ENCODE assay signal across 9 mouse cellular contexts in the genomic region with DNA sequence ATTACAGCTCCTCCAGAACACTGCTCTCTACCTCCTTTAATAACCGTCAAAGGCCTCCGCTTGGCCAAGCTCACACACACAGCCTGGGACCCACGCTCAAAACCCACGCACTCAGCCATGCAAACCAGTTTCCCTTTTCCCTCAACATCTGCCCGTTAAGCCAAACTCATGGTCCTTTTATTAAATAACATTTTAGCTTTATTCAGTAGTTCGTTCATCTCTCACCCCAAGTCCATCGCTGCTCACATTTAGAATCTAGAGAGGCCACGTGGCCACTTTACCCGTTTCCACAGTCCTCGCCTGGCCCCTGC. TPM values are rescaled to one million over a fixed set of nuclear protein-coding genes. Genes with fewer than 3 reads are reported as not detected.
DNase-seq lines count a peak whose midpoint lies in the region; ATAC-seq and TF ChIP-seq lines count a peak whose summit lies in the region.
"Had no signal": no experiment of that assay in that cellular context is flagged by ENCODE, and none has a peak within 500 bp of the region (broad histone marks: within the 10 kb centered on the region; RNA-seq: fewer than 3 reads in every experiment).

No protein-coding gene starts in this region.

- TF ChIP-seq POLR2A in bone marrow macrophage, adult 2 months (IDR thresholded peaks at IDR 0.05; ENCODE audit: borderline replicate concordance, low read depth, low read length) = no peak

- no peaks in the 10 kb centered on the region for H3K36me3 ChIP-seq in heart, embryonic 15.5 days
- H3K36me3 ChIP-seq in forebrain, embryonic 16.5 days (ENCODE audit: control insufficient read depth, insufficient read depth) = no peaks in the 10 kb centered on the region
- no peaks in the 10 kb centered on the region for H3K36me3 ChIP-seq in liver, embryonic 16.5 days (ENCODE audit: control insufficient read depth, insufficient read depth)
- H3K36me3 ChIP-seq: G1E had no signal

- no peak overlapping the region for H3K27ac ChIP-seq in heart, embryonic 15.5 days
- no peak overlapping the region for H3K27ac ChIP-seq in bone marrow macrophage, adult 2 months (ENCODE audit: insufficient read depth, low read depth, low read length)
- H3K27ac ChIP-seq in forebrain, embryonic 16.5 days (ENCODE audit: low read length) = no peak overlapping the region
- H3K27ac ChIP-seq in liver, embryonic 16.5 days (ENCODE audit: low read length) = no peak overlapping the region

- H3K9ac ChIP-seq in heart, embryonic 15.5 days = peak overlapping the region; percentile 62; the same call in 1 of the 2 replicates
- peak overlapping the region; percentile 65 for H3K9ac ChIP-seq in forebrain, embryonic 16.5 days (replicated peaks; ENCODE audit: low read depth, low read length)
- no peak overlapping the region for H3K9ac ChIP-seq in liver, embryonic 16.5 days (ENCODE audit: low read depth, low read length)

- H3K4me2 ChIP-seq in heart, embryonic 15.5 days = peak overlapping the region; percentile 94
- H3K4me2 ChIP-seq in forebrain, embryonic 16.5 days (ENCODE audit: low read length) = peak overlapping the region; percentile 78
- H3K4me2 ChIP-seq in liver, embryonic 16.5 days (ENCODE audit: low read depth, low read length) = peak overlapping the region; percentile 60

- peaks cover 67% of the 10 kb centered on the region for H3K27me3 ChIP-seq in heart, embryonic 15.5 days
- H3K27me3 ChIP-seq in forebrain, embryonic 16.5 days (replicated peaks; ENCODE audit: control insufficient read depth, insufficient read depth, low read length) = peaks cover 58% of the 10 kb centered on the region
- peaks cover 91% of the 10 kb centered on the region for H3K27me3 ChIP-seq in liver, embryonic 16.5 days (ENCODE audit: control insufficient read depth, insufficient read depth, low read depth, low read length)

- H3K4me1 ChIP-seq in heart, embryonic 15.5 days (replicated peaks) = peaks cover 57% of the 10 kb centered on the region
- 0 out of 2 replicates have a peak, but pooled peaks cover under 1% of the 10 kb centered on the region for H3K4me1 ChIP-seq in bone marrow macrophage, adult 2 months (ENCODE audit: control insufficient read depth, insufficient read depth, low read length)
- peaks cover 36% of the 10 kb centered on the region for H3K4me1 ChIP-seq in forebrain, embryonic 16.5 days (replicated peaks; ENCODE audit: control insufficient read depth, insufficient read depth, low read length)
- H3K4me1 ChIP-seq in liver, embryonic 16.5 days (ENCODE audit: control insufficient read depth, low read depth, low read length) = peaks cover 24% of the 10 kb centered on the region

- peak overlapping the region; percentile 55 for H3K4me3 ChIP-seq in heart, embryonic 15.5 days
- H3K4me3 ChIP-seq in bone marrow macrophage, adult 2 months (ENCODE audit: insufficient read depth, low read length) = peak overlapping the region; percentile 36
- H3K4me3 ChIP-seq in forebrain, embryonic 16.5 days (replicated peaks; ENCODE audit: low read length) = peak overlapping the region; percentile 59
- H3K4me3 ChIP-seq in liver, embryonic 16.5 days (ENCODE audit: low read depth, low read length) = peak overlapping the region; percentile 49

- no peak for TF ChIP-seq CTCF in bone marrow macrophage, adult 2 months (IDR thresholded peaks at IDR 0.05; ENCODE audit: low read depth, low read length)

- no peak for ATAC-seq in heart, embryonic 15.5 days (replicated peaks; ENCODE audit: insufficient number of reproducible peaks, insufficient read depth, low FRiP score, low read depth)
- no peak for ATAC-seq in forebrain, embryonic 16.5 days
- no peak for ATAC-seq in liver, embryonic 16.5 days (ENCODE audit: low read depth)

- H3K9me3 ChIP-seq in heart, embryonic 15.5 days (replicated peaks) = no peaks in the 10 kb centered on the region
- H3K9me3 ChIP-seq in forebrain, embryonic 16.5 days (ENCODE audit: control insufficient read depth, low read length) = no peaks in the 10 kb centered on the region
- no peaks in the 10 kb centered on the region for H3K9me3 ChIP-seq in liver, embryonic 16.5 days (replicated peaks; ENCODE audit: control insufficient read depth, low read length)

- DNase-seq in heart, adult 8-10 months (ENCODE audit: low spot score) = no peak
- DNase-seq in MN1 (ENCODE audit: low spot score) (no peak), adipocyte (ENCODE audit: low spot score) (no peak)
- DNase-seq in cerebellum, adult 9-11 months = no peak

- WGBS in heart, embryonic 15.5 days = 21% methylated on average over 10 of the region's 10 CpGs
- 6% methylated on average over 10 of the region's 10 CpGs for WGBS in forebrain, embryonic 16.5 days
- 19% methylated on average over 10 of the region's 10 CpGs for WGBS in liver, embryonic 16.5 days (ENCODE audit: insufficient replicate concordance)

RNA-seq across cellular contexts. Expression of gene Grrp1, which starts 3.0 kb away (rescaled TPM):
- polyA plus RNA-seq in heart, embryonic 15.5 days (2015; fragmentation: Nextera tagmentation; extraction: Ambion mirVana) = 5.0 and 5.1 TPM in 2 replicates
- total RNA-seq in heart, adult 8-10 months (2022) = 1 to 10 TPM; 6.1 to 8.0 (median 7.3) TPM
- not detected in 2 replicates for polyA plus RNA-seq in bone marrow macrophage, adult 2 months (2012; ENCODE audit: insufficient read depth, insufficient read length, missing spikeins)
- 12.2 and 12.5 TPM in 2 replicates for polyA plus RNA-seq in forebrain, embryonic 16.5 days (2015; fragmentation: Nextera tagmentation; extraction: Ambion mirVana)
- 0.78 and 0.79 TPM in 2 replicates for polyA plus RNA-seq in liver, embryonic 16.5 days (2015; fragmentation: Nextera tagmentation; extraction: Ambion mirVana)
- total RNA-seq: G1E had no signal
- polyA plus RNA-seq: G1E had no signal

RNA-seq across cellular contexts. Expression of gene Gm30191, which starts 4.2 kb away (rescaled TPM):
- polyA plus RNA-seq in heart, embryonic 15.5 days (2015; fragmentation: Nextera tagmentation; extraction: Ambion mirVana) = not detected in 2 replicates
- not detected for total RNA-seq in heart, adult 8-10 months (2022)
- not detected in 2 replicates for polyA plus RNA-seq in bone marrow macrophage, adult 2 months (2012; ENCODE audit: insufficient read depth, insufficient read length, missing spikeins)
- not detected in 2 replicates for polyA plus RNA-seq in forebrain, embryonic 16.5 days (2015; fragmentation: Nextera tagmentation; extraction: Ambion mirVana)
- not detected in 2 replicates for polyA plus RNA-seq in liver, embryonic 16.5 days (2015; fragmentation: Nextera tagmentation; extraction: Ambion mirVana)
- total RNA-seq: G1E had no signal
- polyA plus RNA-seq: G1E had no signal

RNA-seq across cellular contexts. Expression of gene Zfp593, which starts 5.5 kb away (rescaled TPM):
- polyA plus RNA-seq in heart, embryonic 15.5 days (2015; fragmentation: Nextera tagmentation; extraction: Ambion mirVana) = 7.4 and 9.1 TPM in 2 replicates
- 1 to 10 TPM; 3.8 to 4.3 (median 4.0) TPM for total RNA-seq in heart, adult 8-10 months (2022)
- 3.9 and 5.3 TPM in 2 replicates for polyA plus RNA-seq in bone marrow macrophage, adult 2 months (2012; ENCODE audit: insufficient read depth, insufficient read length, missing spikeins)
- 17.1 TPM in 2 replicates for polyA plus RNA-seq in forebrain, embryonic 16.5 days (2015; fragmentation: Nextera tagmentation; extraction: Ambion mirVana)
- polyA plus RNA-seq in liver, embryonic 16.5 days (2015; fragmentation: Nextera tagmentation; extraction: Ambion mirVana) = 4.0 and 4.5 TPM in 2 replicates

RNA-seq across cellular contexts. Expression of gene E130218I03Rik, which starts 7.4 kb away (rescaled TPM):
- polyA plus RNA-seq in heart, embryonic 15.5 days (2015; fragmentation: Nextera tagmentation; extraction: Ambion mirVana) = 0.26 and 0.30 TPM in 2 replicates
- not detected for total RNA-seq in heart, adult 8-10 months (2022)
- not detected in 2 replicates for polyA plus RNA-seq in bone marrow macrophage, adult 2 months (2012; ENCODE audit: insufficient read depth, insufficient read length, missing spikeins)
- polyA plus RNA-seq in forebrain, embryonic 16.5 days (2015; fragmentation: Nextera tagmentation; extraction: Ambion mirVana) = 0.31 and 0.61 TPM in 2 replicates
- 0.11 and 0.13 TPM in 2 replicates for polyA plus RNA-seq in liver, embryonic 16.5 days (2015; fragmentation: Nextera tagmentation; extraction: Ambion mirVana)

RNA-seq across cellular contexts. Expression of gene Cnksr1, which starts 12.7 kb away (rescaled TPM):
- polyA plus RNA-seq in heart, embryonic 15.5 days (2015; fragmentation: Nextera tagmentation; extraction: Ambion mirVana) = 1.2 and 2.4 TPM in 2 replicates
- total RNA-seq in heart, adult 8-10 months (2022) = 1 to 10 TPM; 7.5 to 9.2 (median 8.5) TPM
- polyA plus RNA-seq in bone marrow macrophage, adult 2 months (2012; ENCODE audit: insufficient read depth, insufficient read length, missing spikeins) = not detected in 2 replicates
- 0.21 and 0.33 TPM in 2 replicates for polyA plus RNA-seq in forebrain, embryonic 16.5 days (2015; fragmentation: Nextera tagmentation; extraction: Ambion mirVana)
- 0.06 and 0.07 TPM in 2 replicates for polyA plus RNA-seq in liver, embryonic 16.5 days (2015; fragmentation: Nextera tagmentation; extraction: Ambion mirVana)
- polyA plus RNA-seq: G1E had no signal
